Mouse (Mus musculus): ENCODE results near the gene Pde9a. TPM values are rescaled to one million over a fixed set of nuclear protein-coding genes. Genes with fewer than 3 reads are reported as not detected.
"Not testable (repeated sequence)": the region's sequence is repeated elsewhere in the genome, so short reads cannot be mapped to it uniquely, and the experiment has no call there.

Gene Pde9a
- 46.4 and 52.3 TPM in 2 replicates for polyA plus RNA-seq (2015; fragmentation: Nextera tagmentation; extraction: Ambion mirVana)

DNA sequence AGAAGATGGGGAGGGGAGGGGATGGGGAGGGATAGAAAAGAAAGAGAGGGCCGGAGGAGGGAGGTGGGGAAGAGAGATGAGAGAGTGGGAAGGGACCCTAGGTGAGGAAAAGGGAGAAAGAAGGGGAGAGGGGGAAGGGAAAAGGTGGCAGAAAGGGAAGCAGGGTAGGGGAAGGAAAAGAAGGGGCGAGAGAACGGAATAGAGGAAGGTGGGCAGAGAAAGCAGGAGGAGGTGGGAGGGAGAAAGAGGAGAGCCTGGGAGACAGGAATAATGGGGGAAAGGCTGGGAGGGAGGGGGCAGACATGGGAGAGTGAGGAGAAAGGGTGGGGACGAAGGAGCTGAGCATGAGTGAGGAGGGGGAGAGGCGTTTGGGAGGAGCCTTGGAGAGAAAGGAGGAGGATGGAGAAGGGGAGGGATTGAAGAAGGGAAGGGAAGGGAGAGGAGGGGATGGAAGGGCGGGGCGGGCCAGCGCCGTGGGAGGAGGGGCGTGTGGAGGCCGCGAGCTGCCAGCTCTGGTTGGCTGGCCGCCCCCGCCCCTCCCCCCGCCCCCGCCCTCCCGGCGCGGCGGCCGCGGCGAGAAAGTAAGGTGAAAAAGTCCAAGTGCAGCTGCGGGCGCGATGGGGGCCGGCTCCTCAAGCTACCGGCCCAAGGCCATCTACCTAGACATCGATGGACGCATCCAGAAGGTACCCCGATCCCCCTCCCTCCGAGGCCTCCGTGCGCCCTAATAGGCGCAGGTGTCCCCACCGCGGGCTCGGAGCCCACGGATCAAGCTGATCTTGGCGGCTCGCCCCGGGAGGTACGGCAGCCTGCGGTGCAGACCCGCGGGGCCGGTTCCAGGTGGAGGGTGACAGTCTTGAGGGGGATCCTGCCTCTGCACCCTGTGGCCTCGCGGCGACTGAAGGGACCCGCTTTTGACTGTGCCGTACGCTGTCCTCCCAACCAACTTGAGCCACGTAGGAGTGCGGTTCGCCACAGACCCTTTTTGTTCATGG is at the start of gene Pde9a:
Gene Pde9a, plus strand, starts transcription at position 540 of the 995 bp plus-strand sequence.
- Histone ChIP-seq H3K9ac (peak within 1 kb of the TSS; percentile 89), H3K4me1 (peaks cover 51% of the 10 kb centered on the region), H3K9me3 (replicated peaks) (no peaks in the 10 kb centered on the region), H3K4me3 (peak within 1 kb of the TSS; percentile 78), H3K36me3 (ENCODE audit: poor library complexity, severe bottlenecking) (0 out of 2 replicates have a peak, but pooled peaks cover 5% of the 10 kb centered on the region), H3K27me3 (no peaks in the 10 kb centered on the region), H3K27ac (peak within 1 kb of the TSS; percentile 63), H3K4me2 (peak within 1 kb of the TSS; percentile 83)
- 2% methylated on average over 45 of the region's 56 CpGs for WGBS
- peak; percentile 84 for ATAC-seq

DNA sequence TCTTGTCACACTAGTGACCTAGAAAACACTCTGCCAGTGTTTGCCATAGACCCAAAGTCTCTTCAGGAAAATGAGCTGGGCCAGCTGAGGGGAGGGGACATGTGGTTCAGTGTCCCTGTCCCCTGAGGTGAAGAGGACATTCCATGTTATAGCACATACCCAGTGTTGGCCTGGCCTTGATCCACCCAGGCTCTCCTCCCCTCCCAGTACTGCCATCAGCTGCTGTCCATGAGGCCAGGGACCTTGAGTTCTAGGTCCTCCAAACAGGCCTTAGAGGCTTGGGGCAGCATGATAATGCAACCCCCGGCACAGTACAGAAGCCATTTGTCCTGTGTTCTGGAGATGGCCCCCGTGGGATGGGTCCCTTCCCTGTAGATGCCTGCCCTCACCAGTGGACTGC is 46.2 kb upstream of the Pde9a start:
- H3K9me3 ChIP-seq (replicated peaks): no peaks in the 10 kb centered on the region
- H3K4me2 ChIP-seq: no peak overlapping the region
- no peak overlapping the region for H3K27ac ChIP-seq
- no peak overlapping the region for H3K4me3 ChIP-seq
- H3K36me3 ChIP-seq (ENCODE audit: poor library complexity, severe bottlenecking): 0 out of 2 replicates have a peak, but pooled peaks cover 3% of the 10 kb centered on the region
- no peak overlapping the region for H3K9ac ChIP-seq
- H3K4me1 ChIP-seq: no peaks in the 10 kb centered on the region
- ATAC-seq: no peak
- H3K27me3 ChIP-seq: no peaks in the 10 kb centered on the region
- 89% methylated on average over 2 of the region's 2 CpGs for WGBS

DNA sequence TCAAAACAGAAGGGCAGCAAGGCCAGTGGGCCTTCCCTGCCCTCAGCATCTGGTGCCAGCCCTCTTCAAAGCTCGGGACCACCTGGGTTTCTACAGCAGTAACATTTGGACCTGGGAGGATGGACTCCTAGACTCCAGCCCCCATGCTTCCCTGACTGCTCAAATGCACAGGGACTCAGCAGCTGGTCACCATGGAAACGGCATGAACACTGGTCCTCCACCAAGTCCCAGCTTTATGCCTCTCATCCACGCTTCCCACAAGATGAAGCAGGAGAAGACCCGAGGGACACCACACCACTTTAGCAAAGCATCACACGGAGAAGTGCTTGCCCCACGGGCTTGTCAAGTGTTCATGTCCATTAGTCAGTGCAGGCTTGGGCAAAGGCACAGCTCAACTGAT is 43.8 kb upstream of the Pde9a start:
- Histone ChIP-seq H3K4me1 (no peaks in the 10 kb centered on the region), H3K4me2 (no peak overlapping the region), H3K27ac (no peak overlapping the region), H3K9ac (no peak overlapping the region), H3K9me3 (replicated peaks) (no peaks in the 10 kb centered on the region), H3K27me3 (no peaks in the 10 kb centered on the region), H3K4me3 (no peak overlapping the region), H3K36me3 (ENCODE audit: poor library complexity, severe bottlenecking) (0 out of 2 replicates have a peak, but pooled peaks cover 3% of the 10 kb centered on the region)
- 73% methylated on average over 6 of the region's 6 CpGs for WGBS
- no peak for ATAC-seq

DNA sequence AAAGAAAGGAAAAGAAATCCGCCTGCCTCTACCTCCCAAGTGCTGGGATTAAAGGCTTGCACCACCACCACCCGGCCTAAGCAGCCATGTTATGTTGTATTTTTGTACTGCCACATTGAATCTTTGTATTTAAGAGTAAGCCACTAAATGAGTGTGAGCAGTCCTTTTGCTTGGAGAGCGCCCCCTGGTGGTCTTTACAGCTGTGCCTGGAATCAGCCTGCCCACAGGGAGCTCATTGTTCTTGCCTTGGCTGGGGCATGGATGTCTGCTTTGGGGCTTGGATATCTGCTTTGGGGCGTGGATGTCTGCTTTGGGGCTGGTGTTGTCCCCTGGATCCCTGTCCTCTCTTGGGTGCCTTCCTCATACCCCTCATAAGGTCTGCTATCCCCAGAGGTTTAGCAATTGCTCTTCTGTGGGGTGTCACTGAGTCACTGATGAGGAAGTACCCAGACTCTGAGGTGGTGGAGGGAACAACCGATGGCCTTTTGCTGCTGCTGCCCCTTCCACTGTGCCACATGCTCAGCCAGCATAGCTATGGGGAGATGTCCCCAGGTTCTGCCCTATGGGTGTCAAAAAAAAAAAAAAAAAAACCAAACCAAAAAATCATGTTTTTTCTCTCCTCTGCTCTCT is 41.7 kb upstream of the Pde9a start:
- no peaks in the 10 kb centered on the region for H3K27me3 ChIP-seq

DNA sequence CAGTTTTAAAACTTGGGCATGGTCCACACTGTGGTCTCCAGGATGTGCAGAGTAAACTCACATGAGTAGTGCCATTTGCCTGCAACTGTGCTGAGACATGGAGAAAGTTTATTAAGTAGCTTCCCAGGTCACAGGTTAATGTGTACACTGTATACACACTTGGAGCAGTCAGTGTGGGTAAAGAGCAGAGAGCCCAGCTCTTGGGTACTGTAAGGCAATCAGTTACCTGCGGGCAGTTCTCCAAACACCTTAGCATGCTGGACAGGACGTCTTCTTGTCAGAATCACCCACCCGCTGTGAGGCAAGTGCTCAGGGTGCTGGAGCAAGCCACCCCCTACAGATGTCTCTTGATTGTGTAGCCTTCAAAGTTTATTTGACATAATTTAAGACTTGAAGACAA is 41.2 kb upstream of the Pde9a start:
- peaks cover 7% of the 10 kb centered on the region; the same call in 1 of the 2 replicates for H3K36me3 ChIP-seq (ENCODE audit: poor library complexity, severe bottlenecking)
- WGBS: 89% methylated on average over 3 of the region's 3 CpGs
- no peak overlapping the region for H3K9ac ChIP-seq
- no peak for ATAC-seq
- H3K9me3 ChIP-seq (replicated peaks): no peaks in the 10 kb centered on the region
- no peak overlapping the region for H3K4me3 ChIP-seq
- H3K27ac ChIP-seq: no peak overlapping the region
- no peaks in the 10 kb centered on the region for H3K4me1 ChIP-seq
- H3K4me2 ChIP-seq: no peak overlapping the region
- H3K27me3 ChIP-seq: no peaks in the 10 kb centered on the region

More for the DNA sequence above, 41.7 kb upstream of the Pde9a start:
- Histone ChIP-seq H3K4me2 (no peak overlapping the region), H3K4me1 (no peaks in the 10 kb centered on the region), H3K4me3 (no peak overlapping the region), H3K36me3 (ENCODE audit: poor library complexity, severe bottlenecking) (0 out of 2 replicates have a peak, but pooled peaks cover 3% of the 10 kb centered on the region), H3K9ac (no peak overlapping the region), H3K9me3 (replicated peaks) (no peaks in the 10 kb centered on the region), H3K27ac (no peak overlapping the region)
- ATAC-seq: 0 out of 2 replicates have a peak, but pooled peaks have one; percentile 38
- WGBS: 44% methylated on average over 5 of the region's 5 CpGs

DNA sequence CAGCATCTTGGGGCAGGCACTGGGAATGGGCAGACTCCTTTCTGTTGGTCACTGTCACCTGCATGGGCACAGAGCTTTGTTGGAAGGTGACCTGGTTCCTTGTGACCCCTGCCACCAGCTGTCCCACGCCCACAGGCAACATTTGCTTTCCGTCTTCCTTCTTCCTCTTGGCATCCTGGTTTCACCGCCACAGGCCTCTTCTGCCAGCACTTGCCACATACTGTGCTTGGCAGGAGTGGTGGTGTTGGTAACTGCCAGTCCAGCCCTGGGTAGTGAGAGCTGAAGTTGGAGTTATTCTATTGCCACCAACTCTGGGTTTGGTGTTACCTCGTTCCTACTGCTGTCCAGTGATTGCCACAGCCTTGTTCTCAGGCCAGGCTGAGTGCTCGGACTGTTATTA is 37.9 kb upstream of the Pde9a start:
- Histone ChIP-seq H3K27ac (no peak overlapping the region), H3K9ac (no peak overlapping the region), H3K9me3 (replicated peaks) (no peaks in the 10 kb centered on the region), H3K4me2 (no peak overlapping the region), H3K4me3 (no peak overlapping the region), H3K36me3 (ENCODE audit: poor library complexity, severe bottlenecking) (peaks cover 5% of the 10 kb centered on the region; the same call in 1 of the 2 replicates), H3K27me3 (no peaks in the 10 kb centered on the region), H3K4me1 (peaks cover 4% of the 10 kb centered on the region; the same call in 1 of the 2 replicates)
- no peak for ATAC-seq
- WGBS: 88% methylated on average over 5 of the region's 5 CpGs

DNA sequence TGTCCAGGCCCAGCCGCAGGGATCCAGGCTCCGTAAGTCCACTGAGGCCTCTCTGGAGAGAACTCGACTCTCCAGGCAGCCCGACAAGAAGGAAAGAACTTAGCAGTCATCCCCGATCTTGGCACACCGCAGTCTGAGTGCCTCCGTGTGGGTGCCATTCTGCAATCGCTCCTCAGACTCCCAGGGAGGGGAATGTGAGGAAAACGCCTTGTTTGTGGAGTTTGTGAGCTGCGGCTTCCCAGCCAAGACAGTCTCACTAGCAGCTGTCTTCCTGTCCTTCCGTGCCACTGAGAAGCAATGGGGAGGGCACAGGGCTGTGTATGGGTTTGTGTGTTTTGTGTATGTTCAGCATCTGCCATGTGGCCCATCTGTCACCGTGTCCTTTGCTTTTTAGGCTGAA is 36.6 kb upstream of the Pde9a start:
- Histone ChIP-seq H3K27ac (peak overlapping the region; percentile 51), H3K27me3 (no peaks in the 10 kb centered on the region), H3K4me1 (peaks cover 4% of the 10 kb centered on the region; the same call in 1 of the 2 replicates), H3K9me3 (replicated peaks) (no peaks in the 10 kb centered on the region), H3K4me2 (no peak overlapping the region), H3K9ac (no peak overlapping the region), H3K4me3 (no peak overlapping the region), H3K36me3 (ENCODE audit: poor library complexity, severe bottlenecking) (peaks cover 5% of the 10 kb centered on the region; the same call in 1 of the 2 replicates)
- 86% methylated on average over 12 of the region's 12 CpGs for WGBS
- no peak for ATAC-seq

DNA sequence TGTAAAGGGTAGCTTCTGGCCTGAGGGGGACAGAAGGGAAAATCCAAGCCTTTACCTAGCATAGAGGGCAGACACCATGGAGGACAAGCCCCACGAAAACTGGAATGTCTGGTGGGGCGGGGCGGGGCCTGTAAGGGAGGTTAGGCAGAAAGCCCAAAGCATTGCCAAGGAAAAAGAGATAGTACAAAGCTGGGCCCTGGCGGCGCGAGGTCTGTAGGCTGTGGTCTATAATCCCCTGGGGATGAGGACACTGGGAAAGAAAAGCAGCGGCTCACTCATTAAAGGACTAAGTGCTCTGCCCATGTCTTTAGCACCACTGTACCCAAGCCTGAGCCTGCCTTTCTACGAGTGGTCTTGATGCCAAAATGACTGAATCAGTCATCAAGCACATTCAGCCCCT is 34.0 kb upstream of the Pde9a start:
- 32% methylated on average over 8 of the region's 8 CpGs for WGBS
- Histone ChIP-seq H3K27me3 (no peaks in the 10 kb centered on the region), H3K4me1 (peaks cover 14% of the 10 kb centered on the region), H3K9ac (no peak overlapping the region), H3K36me3 (ENCODE audit: poor library complexity, severe bottlenecking) (peaks cover 5% of the 10 kb centered on the region; the same call in 1 of the 2 replicates), H3K27ac (no peak overlapping the region; the same call in 1 of the 2 replicates), H3K9me3 (replicated peaks) (no peaks in the 10 kb centered on the region), H3K4me3 (no peak overlapping the region), H3K4me2 (no peak overlapping the region)
- 0 out of 2 replicates have a peak, but pooled peaks have one; percentile 16 for ATAC-seq

DNA sequence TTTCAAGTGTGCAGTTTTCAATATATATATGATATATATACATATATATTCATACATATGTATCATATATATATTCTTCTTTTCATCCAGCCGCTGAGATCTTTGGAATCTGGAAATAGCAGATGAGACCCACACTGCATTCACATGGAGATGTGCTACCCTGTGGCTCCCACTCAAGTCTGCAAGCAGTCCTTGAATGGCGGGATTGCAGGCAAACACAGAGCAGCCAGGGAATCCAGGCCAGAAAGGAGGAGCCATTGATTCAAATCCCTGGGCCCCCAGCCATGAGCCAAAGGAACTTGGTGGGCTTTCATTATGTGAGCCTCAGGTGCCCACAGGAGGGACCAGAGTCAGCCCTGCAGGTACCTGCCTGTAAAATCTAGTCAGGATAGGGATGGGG is 32.8 kb upstream of the Pde9a start:
- 65% methylated on average over 2 of the region's 2 CpGs for WGBS

DNA sequence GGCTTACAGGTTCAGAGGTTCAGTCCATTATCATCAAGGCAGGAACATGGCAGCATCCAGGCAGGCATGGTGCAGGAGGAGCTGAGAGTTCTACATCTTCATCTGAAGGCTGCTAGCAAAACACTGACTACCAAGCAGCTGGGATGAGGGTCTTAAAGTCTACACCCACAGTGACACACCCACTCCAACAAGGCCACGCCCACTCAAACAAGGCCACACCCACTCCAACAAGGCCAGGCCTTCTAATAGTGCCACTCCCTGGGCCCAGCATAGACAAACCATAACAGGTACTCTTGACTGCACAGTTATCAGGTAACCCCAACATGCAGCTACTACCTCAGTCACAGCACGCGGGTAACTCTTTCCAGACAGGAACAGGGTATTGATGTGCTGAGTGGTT is 31.3 kb upstream of the Pde9a start:
- not testable (repeated sequence) for H3K27me3 ChIP-seq; ATAC-seq; H3K27ac ChIP-seq; H3K4me3 ChIP-seq; H3K9ac ChIP-seq; H3K4me2 ChIP-seq; H3K36me3 ChIP-seq (ENCODE audit: poor library complexity, severe bottlenecking); H3K9me3 ChIP-seq (replicated peaks)
- peaks cover 14% of the 10 kb centered on the region for H3K4me1 ChIP-seq
- WGBS: 83% methylated on average over 3 of the region's 3 CpGs

More for the DNA sequence above, 32.8 kb upstream of the Pde9a start:
- H3K36me3 ChIP-seq (ENCODE audit: poor library complexity, severe bottlenecking): peaks cover 5% of the 10 kb centered on the region; the same call in 1 of the 2 replicates
- H3K4me3 ChIP-seq: no peak overlapping the region
- no peaks in the 10 kb centered on the region for H3K9me3 ChIP-seq (replicated peaks)
- no peak overlapping the region for H3K27ac ChIP-seq
- no peak overlapping the region for H3K4me2 ChIP-seq
- no peak overlapping the region for H3K9ac ChIP-seq
- peaks cover 14% of the 10 kb centered on the region for H3K4me1 ChIP-seq
- no peaks in the 10 kb centered on the region for H3K27me3 ChIP-seq
- ATAC-seq: no peak

DNA sequence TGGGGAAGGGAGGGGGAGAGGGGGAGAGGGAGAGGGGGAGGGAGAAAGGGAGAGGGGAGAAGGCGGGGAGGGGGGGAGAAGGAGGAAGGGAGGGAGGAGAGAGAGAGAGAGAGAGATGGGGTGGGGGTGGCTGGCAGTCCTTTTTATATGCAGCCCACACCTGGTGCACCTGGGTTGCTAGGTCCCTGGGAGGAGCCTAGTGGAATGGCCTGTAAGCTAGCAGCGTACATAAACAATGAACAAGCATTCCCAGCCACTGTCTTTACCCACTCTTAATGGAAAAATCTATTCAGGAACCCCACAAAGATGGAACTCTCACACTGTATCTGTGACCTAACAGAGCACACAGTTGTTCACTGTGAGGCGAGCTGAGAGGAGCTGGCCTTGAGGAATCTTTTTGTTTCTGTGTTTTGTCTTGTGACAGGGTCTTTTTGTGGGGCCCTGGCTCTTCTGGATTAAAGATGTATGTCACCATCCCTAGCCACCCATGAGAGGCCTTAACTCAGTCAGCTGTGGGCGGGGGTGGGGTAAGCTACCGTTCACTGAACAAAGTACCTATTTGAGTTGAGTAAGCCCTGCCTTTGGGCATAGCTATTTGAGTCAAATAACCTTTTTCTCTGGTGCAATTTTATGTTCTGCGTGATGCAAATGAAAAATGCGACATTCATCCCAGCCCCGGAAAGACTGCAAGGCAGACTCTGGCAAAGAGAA is 30.1 kb upstream of the Pde9a start:
- Histone ChIP-seq H3K36me3 (ENCODE audit: poor library complexity, severe bottlenecking) (no peaks in the 10 kb centered on the region), H3K4me2 (no peak overlapping the region), H3K4me3 (no peak overlapping the region), H3K27ac (peak overlapping the region; percentile 40; the same call in 1 of the 2 replicates), H3K9me3 (replicated peaks) (no peaks in the 10 kb centered on the region), H3K4me1 (peaks cover 14% of the 10 kb centered on the region), H3K27me3 (no peaks in the 10 kb centered on the region), H3K9ac (no peak overlapping the region)
- WGBS: 38% methylated on average over 8 of the region's 8 CpGs
- no peak; the same call in 1 of the 2 replicates for ATAC-seq
